Mouse (Mus musculus) midbrain, postnatal 0 days (tissue): ENCODE results near the gene Qrfpr. TPM values are rescaled to one million over a fixed set of nuclear protein-coding genes. Genes with fewer than 3 reads are reported as not detected.

Source experiments
- ATAC-seq: fragments of 200-750 bp; cut with Nextera tagmentation; 2 replicates; pipeline ENCODE4 v1.8.0; 2017; ENCODE audit warnings: moderate number of reproducible peaks, mild to moderate bottlenecking, moderate TSS enrichment, moderate library complexity; ENCODE audit not compliant: low FRiP score
- DNase-seq: peaks from one replicate; pipeline ENCODE4 v3.0.0-alpha.2; 2015; ENCODE audit warnings: low spot score
- H3K27ac ChIP-seq: fragments of 300-500 bp; sonication (generic); 2 replicates; pipeline ENCODE4 v1.5.1; 2014; ENCODE audit warnings: low read depth, mild to moderate bottlenecking, low read length, mixed read lengths
- H3K27me3 ChIP-seq: fragments of 300-500 bp; sonication (generic); 2 replicates; pipeline ENCODE4 v1.6.1; 2014; ENCODE audit warnings: low read length, control low read depth, mixed read lengths; ENCODE audit not compliant: insufficient read depth
- H3K36me3 ChIP-seq: fragments of 300-500 bp; sonication (generic); 2 replicates; pipeline ENCODE4 v1.6.1; 2014; ENCODE audit warnings: low read length, control low read depth, mixed read lengths; ENCODE audit not compliant: insufficient read depth
- H3K4me1 ChIP-seq: fragments of 300-500 bp; sonication (generic); 2 replicates; pipeline ENCODE4 v1.6.1; 2014; ENCODE audit warnings: mild to moderate bottlenecking, control low read depth, antibody characterized with exemption, low read length, mixed read lengths; ENCODE audit not compliant: insufficient read depth
- H3K4me2 ChIP-seq: fragments of 300-500 bp; sonication (generic); 2 replicates; pipeline ENCODE4 v1.6.1; 2014; ENCODE audit warnings: low read depth, mild to moderate bottlenecking, low read length, mixed read lengths; ENCODE audit not compliant: poor library complexity, severe bottlenecking
- H3K4me3 ChIP-seq: fragments of 300-500 bp; sonication (generic); 2 replicates; pipeline ENCODE4 v1.5.1; 2014; ENCODE audit warnings: low read depth, mild to moderate bottlenecking, low read length, moderate library complexity
- H3K9ac ChIP-seq: fragments of 300-500 bp; sonication (generic); replicated peaks from 2 replicates; pipeline ENCODE4 v1.6.1; 2014; ENCODE audit warnings: mild to moderate bottlenecking, low read length, moderate library complexity, mixed read lengths; ENCODE audit not compliant: poor library complexity, severe bottlenecking
- H3K9me3 ChIP-seq: fragments of 300-500 bp; sonication (generic); 2 replicates; pipeline ENCODE4 v1.6.1; 2016; ENCODE audit warnings: low read length, control low read depth
- CTCF ChIP-seq: IDR thresholded peaks from 2 replicates; pipeline ENCODE4 v1.5.1; 2016; ENCODE audit warnings: antibody characterized with exemption, mild to moderate bottlenecking
- WGBS: fragments of 180-500 bp; shearing (Covaris S2); extraction: QIAGEN DNeasy Blood & Tissue Kit; methylation state at CpG from one replicate; pipeline ENCODE4 v1.1.7; 2014; 5-methylcytosine and 5-hydroxymethylcytosine counted together
- polyA plus RNA-seq: library from polyadenylated mRNA; unstranded; fragments of >200 nt; fragmentation: Nextera tagmentation; extraction: Ambion mirVana; gene quantifications from 2 replicates; pipeline ENCODE4 v1.2.1, GENCODE M21; 2015
- total RNA-seq: library from RNA; depleted of rRNA; stranded (reverse); fragments of >200 nt; gene quantifications from 2 replicates; pipeline ENCODE4 v1.2.3, GENCODE M21; 2014; rRNA removed

The Qrfpr gene
- total and polyA plus RNA-seq, 2 experiments from 2014 or later: 0.33 to 1.8 TPM

- Histone ChIP-seq H3K4me2 (no peak overlapping the region), H3K4me1 (no peaks in the 10 kb centered on the region), H3K9ac (no peak overlapping the region), H3K27me3 (no peaks in the 10 kb centered on the region), H3K36me3 (no peaks in the 10 kb centered on the region), H3K27ac (no peak overlapping the region), H3K9me3 (no peaks in the 10 kb centered on the region), H3K4me3 (no peak overlapping the region)
- ATAC-seq: no peak
- 76% methylated on average over 1 of the region's 1 CpGs for WGBS
- no peak for TF ChIP-seq CTCF
- no peak for DNase-seq
Measured at GRCm38 (mm10) chr3:36138171-36138660, 83.9 kb downstream of the Qrfpr start.

DNA sequence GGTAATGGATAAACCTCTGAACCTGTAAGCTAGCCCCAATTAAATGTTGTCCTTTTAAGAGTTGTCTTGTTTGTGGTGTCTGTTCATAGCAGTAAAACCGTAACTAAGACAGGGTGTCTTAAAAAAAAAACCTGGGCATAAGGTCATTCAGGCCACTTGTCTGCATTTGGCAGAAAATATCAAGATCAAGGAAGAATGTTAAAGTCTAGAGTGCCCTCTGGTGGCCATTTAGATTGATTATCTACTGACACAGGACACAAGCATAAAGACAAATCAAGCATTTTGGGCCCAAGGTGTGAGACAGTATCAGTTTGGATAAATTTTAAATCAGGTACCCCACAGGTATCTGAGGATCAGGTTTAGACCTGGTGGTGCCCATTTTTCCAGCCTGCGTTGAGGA lies 84.6 kb downstream of the Qrfpr start:
- peak; percentile 42 for TF ChIP-seq CTCF
- WGBS: 62% methylated on average over 2 of the region's 2 CpGs
- Histone ChIP-seq H3K4me1 (no peaks in the 10 kb centered on the region), H3K4me3 (no peak overlapping the region), H3K4me2 (no peak overlapping the region), H3K27me3 (no peaks in the 10 kb centered on the region), H3K9ac (no peak overlapping the region), H3K27ac (no peak overlapping the region), H3K9me3 (no peaks in the 10 kb centered on the region), H3K36me3 (no peaks in the 10 kb centered on the region)
- DNase-seq: peak; percentile 52
- no peak for ATAC-seq

DNA sequence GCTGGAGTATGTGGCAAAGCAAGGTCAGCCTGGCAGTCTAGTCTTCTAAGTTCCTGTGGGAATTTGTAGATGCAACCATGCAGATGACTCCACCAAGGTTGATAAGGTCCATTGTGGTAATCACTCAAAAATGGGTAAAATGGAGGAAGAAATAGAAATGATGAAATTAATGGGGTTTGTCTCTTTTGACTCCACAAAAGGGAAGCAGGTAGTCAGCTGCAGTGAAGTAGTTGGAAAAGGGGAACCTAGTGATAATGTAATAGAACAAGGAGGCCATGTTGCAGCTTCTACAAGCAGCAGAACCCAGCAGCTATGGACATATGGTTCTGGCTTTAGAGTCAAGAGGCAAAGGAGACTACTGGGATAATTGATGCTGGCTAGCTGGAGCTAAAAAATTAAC lies 86.0 kb downstream of the Qrfpr start:
- H3K4me3 ChIP-seq: no peak overlapping the region
- DNase-seq (no peak), ATAC-seq (no peak)
- no peaks in the 10 kb centered on the region for H3K36me3 ChIP-seq
- no peaks in the 10 kb centered on the region for H3K9me3 ChIP-seq
- TF ChIP-seq CTCF: no peak
- H3K4me1 ChIP-seq: no peaks in the 10 kb centered on the region
- H3K27me3 ChIP-seq: no peaks in the 10 kb centered on the region
- no peak overlapping the region for H3K4me2 ChIP-seq
- H3K27ac ChIP-seq: no peak overlapping the region
- H3K9ac ChIP-seq: no peak overlapping the region

Other genes starting within 250 kb of the Qrfpr start
- gene Mccc1, start 221.6 kb downstream of the Qrfpr start, total RNA-seq: 7.2 and 18.0 TPM in 2 replicates
- 16.1 and 19.1 TPM in 2 replicates for gene Mccc1, start 221.6 kb downstream of the Qrfpr start, polyA plus RNA-seq
- not detected in 2 replicates for gene Ccdc144b, start 168.8 kb downstream of the Qrfpr start, total RNA-seq
- 0.02 TPM in 1 of 2 replicates, not detected in the other for gene Ccdc144b, start 168.8 kb downstream of the Qrfpr start, polyA plus RNA-seq
- 30.9 and 50.4 TPM in 2 replicates for gene Acad9, start 156.3 kb downstream of the Qrfpr start, total RNA-seq
- gene Acad9, start 156.3 kb downstream of the Qrfpr start, polyA plus RNA-seq: 65.6 and 69.1 TPM in 2 replicates
- gene D3Ertd254e, start 71.3 kb downstream of the Qrfpr start, total RNA-seq: 23.1 and 23.4 TPM in 2 replicates
- 12.5 and 12.6 TPM in 2 replicates for gene D3Ertd254e, start 71.3 kb downstream of the Qrfpr start, polyA plus RNA-seq